Mouse (Mus musculus): Measurements from ENCODE around the gene Spon1. TPM values are rescaled to one million over a fixed set of nuclear protein-coding genes. Genes with fewer than 3 reads are reported as not detected.

Gene Spon1
- 20.1 and 20.2 TPM in 2 replicates for polyA plus RNA-seq (2012; rRNA removed)

- H3K4me1 ChIP-seq (ENCODE audit: control insufficient read depth, insufficient read depth, low read length), result 0 out of 2 replicates have a peak, but pooled peaks cover 5% of the 10 kb centered on the region
- no peaks in the 10 kb centered on the region for H3K36me3 ChIP-seq (ENCODE audit: control insufficient read depth, insufficient read depth, low read length)
- no peak for TF ChIP-seq CTCF (conservative IDR thresholded peaks at IDR 0.05; ENCODE audit: insufficient read depth, insufficient read length, low read depth, low read length)
- TF ChIP-seq POLR2A (IDR thresholded peaks at IDR 0.05; ENCODE audit: low read depth, low read length), result no peak
- WGBS, result 2% methylated on average over 56 of the region's 56 CpGs
- peak within 1 kb of the TSS; percentile 43 for H3K27ac ChIP-seq (ENCODE audit: insufficient read depth, low read depth, low read length)
- peaks cover 2% of the 10 kb centered on the region; the same call in 1 of the 2 replicates for H3K27me3 ChIP-seq (replicated peaks; ENCODE audit: control insufficient read depth, insufficient read depth, low read length)
- peak; percentile 9 for DNase-seq
- peak within 1 kb of the TSS; percentile 57 for H3K4me3 ChIP-seq (ENCODE audit: insufficient read depth, low read depth, low read length)
Measured at GRCm38 (mm10) chr7:113765667-113766497, at the start of gene Spon1. Gene Spon1, plus strand, starts transcription at chr7:113765998.

- WGBS, result 82% methylated on average over 2 of the region's 2 CpGs
- no peaks in the 10 kb centered on the region for H3K36me3 ChIP-seq (ENCODE audit: control insufficient read depth, insufficient read depth, low read length)
- H3K4me3 ChIP-seq (ENCODE audit: insufficient read depth, low read depth, low read length), result no peak overlapping the region
- H3K27ac ChIP-seq (ENCODE audit: insufficient read depth, low read depth, low read length), result no peak overlapping the region
- no peak for DNase-seq
- TF ChIP-seq POLR2A (IDR thresholded peaks at IDR 0.05; ENCODE audit: low read depth, low read length) (no peak), CTCF (conservative IDR thresholded peaks at IDR 0.05; ENCODE audit: insufficient read depth, insufficient read length, low read depth, low read length) (no peak)
- no peaks in the 10 kb centered on the region; the same call in 1 of the 2 replicates for H3K27me3 ChIP-seq (replicated peaks; ENCODE audit: control insufficient read depth, insufficient read depth, low read length)
- H3K4me1 ChIP-seq (ENCODE audit: control insufficient read depth, insufficient read depth, low read length), result no peaks in the 10 kb centered on the region
Measured at GRCm38 (mm10) chr7:113721994-113722393, 43.8 kb upstream of the Spon1 start.

- Histone ChIP-seq H3K27ac (ENCODE audit: insufficient read depth, low read depth, low read length) (no peak overlapping the region), H3K4me3 (ENCODE audit: insufficient read depth, low read depth, low read length) (no peak overlapping the region), H3K36me3 (ENCODE audit: control insufficient read depth, insufficient read depth, low read length) (no peaks in the 10 kb centered on the region), H3K27me3 (replicated peaks; ENCODE audit: control insufficient read depth, insufficient read depth, low read length) (no peaks in the 10 kb centered on the region; the same call in 1 of the 2 replicates), H3K4me1 (ENCODE audit: control insufficient read depth, insufficient read depth, low read length) (no peaks in the 10 kb centered on the region)
- TF ChIP-seq CTCF (conservative IDR thresholded peaks at IDR 0.05; ENCODE audit: insufficient read depth, insufficient read length, low read depth, low read length) (no peak), POLR2A (IDR thresholded peaks at IDR 0.05; ENCODE audit: low read depth, low read length) (no peak)
- 77% methylated on average over 3 of the region's 3 CpGs for WGBS
- DNase-seq, result no peak
Measured at GRCm38 (mm10) chr7:113723905-113724304, 41.9 kb upstream of the Spon1 start.

- H3K4me1 ChIP-seq (ENCODE audit: control insufficient read depth, insufficient read depth, low read length), result no peaks in the 10 kb centered on the region
- 53% methylated on average over 8 of the region's 8 CpGs for WGBS
- H3K36me3 ChIP-seq (ENCODE audit: control insufficient read depth, insufficient read depth, low read length), result no peaks in the 10 kb centered on the region
- H3K4me3 ChIP-seq (ENCODE audit: insufficient read depth, low read depth, low read length), result no peak overlapping the region
- no peak overlapping the region for H3K27ac ChIP-seq (ENCODE audit: insufficient read depth, low read depth, low read length)
- H3K27me3 ChIP-seq (replicated peaks; ENCODE audit: control insufficient read depth, insufficient read depth, low read length), result no peaks in the 10 kb centered on the region; the same call in 1 of the 2 replicates
- TF ChIP-seq POLR2A (IDR thresholded peaks at IDR 0.05; ENCODE audit: low read depth, low read length) (no peak), CTCF (conservative IDR thresholded peaks at IDR 0.05; ENCODE audit: insufficient read depth, insufficient read length, low read depth, low read length) (no peak)
- no peak for DNase-seq
Measured at GRCm38 (mm10) chr7:113727999-113728713, 37.6 kb upstream of the Spon1 start.

- Histone ChIP-seq H3K4me1 (ENCODE audit: control insufficient read depth, insufficient read depth, low read length) (no peaks in the 10 kb centered on the region), H3K4me3 (ENCODE audit: insufficient read depth, low read depth, low read length) (no peak overlapping the region), H3K27ac (ENCODE audit: insufficient read depth, low read depth, low read length) (no peak overlapping the region), H3K36me3 (ENCODE audit: control insufficient read depth, insufficient read depth, low read length) (no peaks in the 10 kb centered on the region), H3K27me3 (replicated peaks; ENCODE audit: control insufficient read depth, insufficient read depth, low read length) (no peaks in the 10 kb centered on the region; the same call in 1 of the 2 replicates)
- no peak for TF ChIP-seq CTCF (conservative IDR thresholded peaks at IDR 0.05; ENCODE audit: insufficient read depth, insufficient read length, low read depth, low read length)
- no peak for TF ChIP-seq POLR2A (IDR thresholded peaks at IDR 0.05; ENCODE audit: low read depth, low read length)
- DNase-seq, result no peak
- 43% methylated on average over 2 of the region's 2 CpGs for WGBS
Measured at GRCm38 (mm10) chr7:113728926-113729325, 36.9 kb upstream of the Spon1 start.

- H3K27me3 ChIP-seq (replicated peaks; ENCODE audit: control insufficient read depth, insufficient read depth, low read length), result no peaks in the 10 kb centered on the region; the same call in 1 of the 2 replicates
- H3K27ac ChIP-seq (ENCODE audit: insufficient read depth, low read depth, low read length), result no peak overlapping the region
- H3K4me3 ChIP-seq (ENCODE audit: insufficient read depth, low read depth, low read length), result no peak overlapping the region
- H3K4me1 ChIP-seq (ENCODE audit: control insufficient read depth, insufficient read depth, low read length), result no peaks in the 10 kb centered on the region
- no peak for DNase-seq
- TF ChIP-seq CTCF (conservative IDR thresholded peaks at IDR 0.05; ENCODE audit: insufficient read depth, insufficient read length, low read depth, low read length) (no peak), POLR2A (IDR thresholded peaks at IDR 0.05; ENCODE audit: low read depth, low read length) (no peak)
- 94% methylated on average over 8 of the region's 8 CpGs for WGBS
- no peaks in the 10 kb centered on the region for H3K36me3 ChIP-seq (ENCODE audit: control insufficient read depth, insufficient read depth, low read length)
Measured at GRCm38 (mm10) chr7:113730406-113731247, 35.2 kb upstream of the Spon1 start.

Data from kidney, adult 2 months (tissue).